Mouse (Mus musculus): ENCODE measurements around the gene Gbp5. TPM values are rescaled to one million over a fixed set of nuclear protein-coding genes. Genes with fewer than 3 reads are reported as not detected.
"Not testable (repeated sequence)": the region's sequence is repeated elsewhere in the genome, so short reads cannot be mapped to it uniquely, and the experiment has no call there.

The Gbp5 gene
- polyA plus RNA-seq, 1 experiment: 9.6 TPM

DNA sequence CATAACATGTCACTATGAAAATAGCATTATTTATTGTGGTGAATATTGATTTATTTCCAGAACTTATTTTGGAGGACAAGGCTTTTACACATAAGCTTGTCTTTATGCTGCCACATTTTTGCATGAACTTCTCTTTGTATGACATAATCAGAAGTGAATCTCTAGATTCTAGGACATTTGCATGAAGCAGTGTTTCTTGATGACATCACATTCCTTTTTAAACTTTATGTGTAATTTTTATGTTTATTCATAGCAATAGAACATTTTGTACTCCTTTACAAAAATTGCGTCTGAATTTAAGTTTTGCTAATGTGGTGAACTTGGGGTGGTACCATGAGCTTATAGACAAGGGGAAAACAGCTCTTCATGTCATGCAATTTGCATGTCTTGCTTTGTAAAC is 41.9 kb downstream of the Gbp5 start:
- no peak overlapping the region for H3K4me3 ChIP-seq (ENCODE audit: insufficient read depth, low read length)
- no peaks in the 10 kb centered on the region for H3K4me1 ChIP-seq (ENCODE audit: control insufficient read depth, insufficient read depth, low read length)
- TF ChIP-seq CTCF (IDR thresholded peaks at IDR 0.05; ENCODE audit: low read depth, low read length) (no peak), POLR2A (IDR thresholded peaks at IDR 0.05; ENCODE audit: borderline replicate concordance, low read depth, low read length) (no peak)
- H3K27ac ChIP-seq (ENCODE audit: insufficient read depth, low read depth, low read length): no peak overlapping the region

DNA sequence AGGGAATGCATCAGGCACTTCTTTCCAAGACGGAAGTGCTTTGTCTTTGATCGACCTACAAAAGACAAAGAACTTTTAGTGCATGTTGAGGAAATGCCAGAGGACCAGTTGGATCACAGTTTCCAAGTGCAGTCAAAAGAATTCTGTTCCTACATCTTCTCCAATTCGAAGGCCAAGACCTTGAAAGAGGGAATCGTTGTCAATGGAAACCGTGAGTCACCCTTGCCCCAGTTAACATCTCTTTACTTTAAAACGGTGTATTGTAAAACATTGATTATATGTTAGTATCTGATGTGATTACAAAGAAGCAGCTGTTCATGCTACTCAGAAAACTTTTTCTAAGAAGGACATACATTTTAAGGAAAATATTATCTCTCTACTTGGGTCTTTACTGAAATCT is 47.6 kb downstream of the Gbp5 start:
- H3K4me1 ChIP-seq (ENCODE audit: control insufficient read depth, insufficient read depth, low read length): no peaks in the 10 kb centered on the region
- H3K27ac ChIP-seq (ENCODE audit: insufficient read depth, low read depth, low read length): no peak overlapping the region
- H3K4me3 ChIP-seq (ENCODE audit: insufficient read depth, low read length): no peak overlapping the region
- no peak for TF ChIP-seq CTCF (IDR thresholded peaks at IDR 0.05; ENCODE audit: low read depth, low read length)
- TF ChIP-seq POLR2A (IDR thresholded peaks at IDR 0.05; ENCODE audit: borderline replicate concordance, low read depth, low read length): no peak

DNA sequence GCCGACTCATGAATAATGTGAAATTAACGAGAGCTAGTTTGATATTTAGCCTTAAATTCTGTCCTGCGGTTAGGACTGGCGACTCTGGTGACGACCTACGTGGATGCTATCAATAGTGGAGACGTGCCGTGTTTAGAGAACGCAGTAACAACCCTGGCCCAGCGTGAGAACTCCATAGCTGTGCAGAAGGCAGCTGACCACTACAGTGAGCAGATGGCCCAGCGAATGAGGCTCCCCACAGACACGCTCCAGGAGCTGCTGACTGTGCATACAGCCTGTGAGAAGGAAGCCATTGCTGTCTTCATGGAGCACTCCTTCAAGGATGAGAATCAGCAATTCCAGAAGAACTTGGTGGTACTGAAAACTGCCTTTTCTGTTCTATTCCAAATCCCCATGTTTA is 49.0 kb downstream of the Gbp5 start:
- not testable (repeated sequence) for H3K4me3 ChIP-seq (ENCODE audit: insufficient read depth, low read length); H3K4me1 ChIP-seq (ENCODE audit: control insufficient read depth, insufficient read depth, low read length); H3K27ac ChIP-seq (ENCODE audit: insufficient read depth, low read depth, low read length)

DNA sequence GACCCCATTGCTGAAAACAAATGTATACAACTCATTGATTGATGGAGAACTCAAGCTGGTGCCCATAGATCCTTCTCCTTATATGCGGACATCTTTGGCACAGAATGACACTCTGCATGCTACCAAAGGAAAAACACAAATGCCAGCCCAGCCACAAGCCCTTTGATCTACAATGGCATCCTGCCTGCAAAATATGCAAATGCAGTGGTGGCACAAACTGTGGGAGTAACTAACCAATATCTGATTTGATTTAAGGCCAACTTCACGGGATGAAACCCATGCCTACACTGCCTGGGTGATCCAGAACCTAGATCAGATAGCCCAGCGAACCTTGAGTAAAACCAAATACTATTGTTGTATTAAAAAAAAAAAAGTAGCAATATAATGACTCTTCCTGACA is 52.9 kb downstream of the Gbp5 start:
- no peak overlapping the region for H3K27ac ChIP-seq (ENCODE audit: insufficient read depth, low read depth, low read length)
- TF ChIP-seq POLR2A (IDR thresholded peaks at IDR 0.05; ENCODE audit: borderline replicate concordance, low read depth, low read length) (no peak), CTCF (IDR thresholded peaks at IDR 0.05; ENCODE audit: low read depth, low read length) (no peak)
- no peaks in the 10 kb centered on the region for H3K4me1 ChIP-seq (ENCODE audit: control insufficient read depth, insufficient read depth, low read length)
- no peak overlapping the region for H3K4me3 ChIP-seq (ENCODE audit: insufficient read depth, low read length)

DNA sequence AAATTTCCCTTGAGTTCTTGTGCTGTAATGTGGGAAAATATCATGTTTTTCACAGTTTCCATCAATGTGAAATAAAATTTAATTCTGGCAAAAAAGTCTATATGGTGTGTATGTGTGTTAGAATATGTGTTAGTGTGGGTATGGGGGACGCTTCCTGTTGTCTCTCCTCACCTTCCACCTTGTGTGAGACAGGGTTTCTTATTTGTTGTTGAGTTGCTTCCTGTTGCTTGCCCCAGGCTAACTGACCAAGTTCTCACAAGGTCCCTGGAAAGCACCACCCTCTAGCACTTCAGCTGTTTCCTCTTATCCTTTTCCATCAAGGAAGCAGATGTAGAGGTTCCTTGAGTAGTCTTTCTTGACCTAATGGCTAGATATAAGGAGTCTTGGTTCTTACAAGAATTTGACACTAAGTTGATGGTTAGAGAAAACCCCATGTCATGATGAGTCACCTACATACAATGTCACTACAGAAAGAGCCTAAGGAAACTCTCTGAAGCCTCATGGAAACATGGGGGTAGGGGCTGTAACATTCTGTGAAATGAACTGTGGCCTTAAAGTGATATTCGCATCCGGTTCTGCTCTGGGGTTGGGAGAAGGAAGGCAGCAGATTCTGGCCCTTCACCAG is 56.4 kb downstream of the Gbp5 start:
- no peak overlapping the region for H3K27ac ChIP-seq (ENCODE audit: insufficient read depth, low read depth, low read length)
- H3K4me3 ChIP-seq (ENCODE audit: insufficient read depth, low read length): no peak overlapping the region
- TF ChIP-seq POLR2A (IDR thresholded peaks at IDR 0.05; ENCODE audit: borderline replicate concordance, low read depth, low read length) (no peak), CTCF (IDR thresholded peaks at IDR 0.05; ENCODE audit: low read depth, low read length) (no peak)
- H3K4me1 ChIP-seq (ENCODE audit: control insufficient read depth, insufficient read depth, low read length): no peaks in the 10 kb centered on the region

DNA sequence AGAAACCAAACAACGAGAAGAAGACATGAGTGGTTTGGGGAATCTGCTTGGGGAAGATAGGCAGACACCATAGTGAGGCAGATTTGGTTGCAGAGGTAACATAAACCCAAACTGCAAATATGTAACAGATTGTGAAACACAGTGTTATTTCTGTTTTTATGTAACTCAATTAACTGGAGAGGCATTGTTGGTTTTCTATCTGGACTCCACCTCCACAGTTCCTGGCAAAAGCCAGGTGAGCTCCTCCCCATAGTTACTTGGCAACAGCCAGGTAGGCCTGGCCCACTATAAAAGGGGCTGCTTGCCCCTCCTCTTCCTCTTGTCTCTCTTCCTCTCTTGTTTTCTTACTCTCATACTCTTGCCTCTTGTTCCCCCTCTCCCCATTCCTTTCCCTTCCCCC is 60.8 kb downstream of the Gbp5 start:
- Histone ChIP-seq H3K27ac (ENCODE audit: insufficient read depth, low read depth, low read length) (no peak overlapping the region), H3K4me1 (ENCODE audit: control insufficient read depth, insufficient read depth, low read length) (peaks cover under 1% of the 10 kb centered on the region; the same call in 1 of the 2 replicates), H3K4me3 (ENCODE audit: insufficient read depth, low read length) (no peak overlapping the region)
- TF ChIP-seq CTCF (IDR thresholded peaks at IDR 0.05; ENCODE audit: low read depth, low read length) (no peak), POLR2A (IDR thresholded peaks at IDR 0.05; ENCODE audit: borderline replicate concordance, low read depth, low read length) (no peak)

DNA sequence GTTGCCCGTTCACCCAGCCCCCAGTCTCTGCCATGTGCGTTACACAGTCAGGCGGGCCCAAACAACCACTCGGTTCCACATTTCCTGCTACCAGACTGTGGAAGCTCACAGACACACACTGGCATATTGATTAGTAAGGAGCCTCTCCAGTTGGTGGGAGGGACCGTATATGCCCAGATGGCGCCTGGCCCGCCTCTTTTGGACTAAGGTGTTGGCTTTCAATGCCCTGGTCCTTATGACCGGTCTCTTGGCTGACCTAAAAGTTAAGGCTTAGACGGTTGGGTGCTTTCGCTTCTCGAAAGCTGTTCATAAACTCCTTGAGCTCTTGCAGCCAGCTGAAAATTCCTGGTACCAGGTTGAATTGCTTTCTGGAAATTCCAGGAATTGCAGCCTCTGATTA is 61.8 kb downstream of the Gbp5 start:
- H3K4me1 ChIP-seq (ENCODE audit: control insufficient read depth, insufficient read depth, low read length): peaks cover 7% of the 10 kb centered on the region
- no peak overlapping the region for H3K4me3 ChIP-seq (ENCODE audit: insufficient read depth, low read length)
- no peak overlapping the region for H3K27ac ChIP-seq (ENCODE audit: insufficient read depth, low read depth, low read length)
- TF ChIP-seq POLR2A (IDR thresholded peaks at IDR 0.05; ENCODE audit: borderline replicate concordance, low read depth, low read length) (no peak), CTCF (IDR thresholded peaks at IDR 0.05; ENCODE audit: low read depth, low read length) (no peak)

DNA sequence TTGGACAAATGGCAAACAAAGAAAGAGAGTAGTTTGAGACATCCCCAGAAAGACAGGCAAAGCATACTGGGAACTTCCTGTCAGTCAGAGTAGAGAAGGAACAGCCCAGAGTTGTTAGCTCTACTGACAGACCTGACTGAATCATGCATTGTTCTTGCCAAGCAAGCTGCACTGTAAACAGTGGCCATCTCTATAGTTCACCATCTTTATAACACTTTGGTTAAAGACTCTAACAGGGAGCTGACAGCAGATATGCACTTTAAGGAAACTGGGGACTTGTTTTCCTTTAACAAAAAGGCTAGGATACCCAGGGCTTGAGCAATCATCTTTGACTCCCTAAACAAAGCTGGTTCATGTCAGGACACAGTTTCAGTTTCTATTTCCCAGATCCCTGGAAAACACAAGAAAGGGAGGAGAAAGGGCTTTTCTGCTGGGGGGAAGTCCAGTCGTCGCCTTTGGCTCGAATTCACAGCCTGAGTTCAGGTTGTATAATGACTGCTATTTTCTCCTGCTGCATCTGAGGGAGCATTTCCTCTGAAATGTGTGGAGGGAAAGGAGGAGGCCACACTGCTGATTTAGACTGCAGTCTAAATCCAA is 66.0 kb downstream of the Gbp5 start, which contains the start of gene Gbp3:
TSS of gene Gbp3 (plus strand) at position 395 of the 597 bp plus-strand sequence.
- Histone ChIP-seq H3K4me1 (ENCODE audit: control insufficient read depth, insufficient read depth, low read length) (peaks cover 20% of the 10 kb centered on the region), H3K27ac (ENCODE audit: insufficient read depth, low read depth, low read length) (peak within 1 kb of the TSS; percentile 86), H3K4me3 (ENCODE audit: insufficient read depth, low read length) (peak within 1 kb of the TSS; percentile 62)
- TF ChIP-seq CTCF (IDR thresholded peaks at IDR 0.05; ENCODE audit: low read depth, low read length) (no peak), POLR2A (IDR thresholded peaks at IDR 0.05; ENCODE audit: borderline replicate concordance, low read depth, low read length) (no peak)

DNA sequence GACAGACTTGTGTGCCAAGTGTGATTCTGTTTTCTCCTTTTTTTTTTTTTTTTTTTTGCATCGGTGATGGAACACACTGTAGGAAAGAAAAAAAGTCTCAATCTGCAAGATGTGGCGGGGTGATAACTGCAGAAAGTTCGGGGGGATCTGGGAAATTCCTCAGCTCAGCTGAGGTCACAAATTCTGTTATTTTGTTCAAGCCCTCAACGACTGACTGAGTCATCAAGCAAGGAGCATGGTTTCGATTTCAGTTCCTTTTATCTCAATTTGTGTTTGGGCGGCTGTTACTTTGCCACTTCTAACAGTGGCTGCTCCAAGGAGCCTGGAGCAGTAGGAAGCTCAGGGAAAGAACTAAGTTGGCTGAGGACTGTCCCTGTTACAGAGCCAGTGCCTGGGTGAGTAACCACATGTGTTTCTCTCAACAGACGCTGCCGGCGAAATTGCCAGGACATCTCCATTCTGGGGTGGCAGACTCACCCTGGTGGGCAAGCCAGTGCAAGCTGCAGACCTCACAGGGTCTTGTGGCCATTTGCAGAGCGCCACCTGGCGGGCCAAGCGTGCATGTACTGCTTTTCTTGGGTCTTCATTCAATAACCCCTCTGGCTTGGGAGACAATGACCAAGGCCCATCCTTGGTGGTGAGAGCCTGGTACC is 66.6 kb downstream of the Gbp5 start:
- Histone ChIP-seq H3K27ac (ENCODE audit: insufficient read depth, low read depth, low read length) (peak overlapping the region; percentile 86), H3K4me1 (ENCODE audit: control insufficient read depth, insufficient read depth, low read length) (peaks cover 20% of the 10 kb centered on the region), H3K4me3 (ENCODE audit: insufficient read depth, low read length) (peak overlapping the region; percentile 62)
- TF ChIP-seq POLR2A (IDR thresholded peaks at IDR 0.05; ENCODE audit: borderline replicate concordance, low read depth, low read length): no peak
- TF ChIP-seq CTCF (IDR thresholded peaks at IDR 0.05; ENCODE audit: low read depth, low read length): peak; percentile 99

DNA sequence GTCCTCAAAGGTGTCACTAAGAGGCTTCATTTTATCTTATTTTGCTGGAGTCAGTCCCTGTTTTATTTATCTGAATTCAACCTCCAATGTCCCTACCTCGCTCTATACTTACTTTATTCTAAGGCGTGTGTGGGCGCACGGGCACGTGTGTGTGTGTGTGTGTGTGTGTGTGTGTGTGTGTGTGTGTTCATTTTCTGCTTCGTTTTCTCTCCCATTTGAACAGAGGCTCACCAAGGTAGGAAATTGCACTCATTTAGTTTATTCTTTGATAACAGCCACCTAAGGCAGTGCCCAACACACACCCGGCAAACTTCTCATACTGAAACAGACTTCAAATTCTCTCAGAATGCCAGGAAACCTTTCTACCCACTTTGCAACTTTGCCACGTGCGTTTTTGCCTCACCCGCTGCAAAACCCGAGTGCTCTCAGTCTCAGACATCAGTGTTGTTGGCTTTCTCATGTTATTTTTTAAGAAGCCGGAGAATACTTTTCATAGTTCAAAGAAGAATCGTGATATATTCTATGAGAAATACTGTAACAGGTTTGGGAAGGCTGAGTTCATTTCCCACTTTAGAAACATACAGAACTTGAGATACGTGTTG is 67.4 kb downstream of the Gbp5 start:
- no peak overlapping the region for H3K27ac ChIP-seq (ENCODE audit: insufficient read depth, low read depth, low read length)
- peak overlapping the region; percentile 62 for H3K4me3 ChIP-seq (ENCODE audit: insufficient read depth, low read length)
- peaks cover 20% of the 10 kb centered on the region for H3K4me1 ChIP-seq (ENCODE audit: control insufficient read depth, insufficient read depth, low read length)
- TF ChIP-seq CTCF (IDR thresholded peaks at IDR 0.05; ENCODE audit: low read depth, low read length) (no peak), POLR2A (IDR thresholded peaks at IDR 0.05; ENCODE audit: borderline replicate concordance, low read depth, low read length) (no peak)

All from bone marrow macrophage, adult 2 months (primary cell).